Mouse (Mus musculus) stomach, embryonic 16.5 days (tissue): ENCODE measurements around the gene Nup62. TPM values are rescaled to one million over a fixed set of nuclear protein-coding genes. Genes with fewer than 3 reads are reported as not detected.

ENCODE experiments used
- ATAC-seq: fragments of 200-750 bp; cut with Nextera tagmentation; 2 replicates; pipeline ENCODE4 v1.8.0; 2017; ENCODE audit warnings: moderate number of reproducible peaks, moderate TSS enrichment; ENCODE audit not compliant: insufficient read depth, low FRiP score
- H3K27ac ChIP-seq: fragments of 300-500 bp; sonication (generic); 2 replicates; pipeline ENCODE4 v1.5.1; 2014; ENCODE audit warnings: low read length
- H3K27me3 ChIP-seq: fragments of 300-500 bp; sonication (generic); 2 replicates; pipeline ENCODE4 v1.6.1; 2014; ENCODE audit warnings: low read length, control low read depth, mixed read lengths; ENCODE audit not compliant: control insufficient read depth, insufficient read depth
- H3K36me3 ChIP-seq: fragments of 300-500 bp; sonication (generic); 2 replicates; pipeline ENCODE4 v1.6.1; 2014; ENCODE audit warnings: low read length; ENCODE audit not compliant: control insufficient read depth, insufficient read depth
- H3K4me1 ChIP-seq: fragments of 300-500 bp; sonication (generic); 2 replicates; pipeline ENCODE4 v1.6.1; 2014; ENCODE audit warnings: low read length, control low read depth, mixed read lengths; ENCODE audit not compliant: control insufficient read depth, insufficient read depth
- H3K4me2 ChIP-seq: fragments of 300-500 bp; sonication (generic); 2 replicates; pipeline ENCODE4 v1.6.1; 2014; ENCODE audit warnings: low read depth, low read length, mixed read lengths
- H3K4me3 ChIP-seq: fragments of 300-500 bp; sonication (generic); replicated peaks from 2 replicates; pipeline ENCODE4 v1.5.1; 2014; ENCODE audit warnings: mild to moderate bottlenecking, low read length
- H3K9ac ChIP-seq: fragments of 300-500 bp; sonication (generic); 2 replicates; pipeline ENCODE4 v1.6.1; 2014; ENCODE audit warnings: low read length
- H3K9me3 ChIP-seq: fragments of 300-500 bp; sonication (generic); replicated peaks from 2 replicates; pipeline ENCODE4 v1.6.1; 2016; ENCODE audit warnings: low read length, control low read depth; ENCODE audit not compliant: control insufficient read depth
- WGBS: fragments of 180-500 bp; shearing (Covaris S2); extraction: QIAGEN DNeasy Blood & Tissue Kit; methylation state at CpG from one replicate; pipeline ENCODE4 v1.1.7; 2014; 5-methylcytosine and 5-hydroxymethylcytosine counted together
- polyA plus RNA-seq: library from polyadenylated mRNA; unstranded; fragments of >200 nt; fragmentation: Nextera tagmentation; extraction: Ambion mirVana; gene quantifications from 2 replicates; pipeline ENCODE4 v1.2.1, GENCODE M21; 2015

The Nup62 gene
- polyA plus RNA-seq, 1 experiment from 2014 or later, result 73.8 TPM

DNA sequence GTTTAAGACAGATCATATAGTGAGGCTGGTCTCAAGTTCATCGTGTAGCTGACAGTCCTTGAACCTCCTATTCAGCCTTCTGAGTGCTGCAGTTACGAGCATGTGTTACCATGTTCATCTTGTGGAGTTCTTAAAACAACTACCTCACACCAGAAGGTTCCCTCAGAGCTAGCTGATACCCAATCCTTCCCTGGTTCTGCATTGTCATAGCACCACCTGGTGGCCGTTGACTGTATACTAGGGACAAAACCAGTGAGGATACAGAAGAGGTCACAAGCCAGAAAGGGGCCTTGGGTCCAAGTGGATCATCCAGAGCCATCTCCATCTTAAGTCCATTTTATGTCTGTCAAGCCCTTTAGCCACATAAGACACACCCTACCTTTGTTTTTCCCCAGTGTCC is 9.0 kb downstream of the Nup62 start:
- H3K4me1 ChIP-seq, result peaks cover 26% of the 10 kb centered on the region
- no peak overlapping the region for H3K9ac ChIP-seq

DNA sequence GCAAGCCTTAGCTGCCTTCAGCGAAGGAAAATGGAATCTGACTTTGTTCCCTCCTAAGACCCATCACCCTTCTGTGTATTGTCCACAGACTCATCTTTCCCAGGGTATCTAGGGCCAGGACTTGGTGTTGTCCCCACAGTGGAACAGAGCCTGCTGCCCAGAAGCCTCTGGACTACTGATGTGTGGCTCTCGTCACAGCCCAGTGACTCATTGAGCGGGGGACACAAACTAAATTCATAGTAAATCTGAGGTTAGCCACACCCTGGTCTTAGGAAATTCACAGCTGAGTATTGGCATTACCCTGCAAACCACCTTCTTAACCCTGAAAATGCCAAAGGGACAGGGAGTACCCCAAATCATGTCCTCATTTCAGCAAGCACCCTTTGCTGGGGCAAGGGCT is 10.9 kb downstream of the Nup62 start:
- Histone ChIP-seq H3K4me3 (no peak overlapping the region), H3K9ac (no peak overlapping the region), H3K9me3 (no peaks in the 10 kb centered on the region), H3K36me3 (peaks cover 27% of the 10 kb centered on the region), H3K4me2 (no peak overlapping the region), H3K4me1 (peaks cover 18% of the 10 kb centered on the region), H3K27ac (no peak overlapping the region), H3K27me3 (no peaks in the 10 kb centered on the region)
- WGBS, result 62% methylated on average over 3 of the region's 3 CpGs
- no peak for ATAC-seq

More for the DNA sequence above, 9.0 kb downstream of the Nup62 start:
- no peak overlapping the region for H3K4me2 ChIP-seq
- no peaks in the 10 kb centered on the region for H3K27me3 ChIP-seq
- ATAC-seq, result 0 out of 2 replicates have a peak, but pooled peaks have one; percentile 35
- H3K27ac ChIP-seq, result no peak overlapping the region
- WGBS, result 15% methylated on average over 3 of the region's 3 CpGs
- H3K4me3 ChIP-seq, result no peak overlapping the region
- H3K36me3 ChIP-seq, result peaks cover 14% of the 10 kb centered on the region
- H3K9me3 ChIP-seq, result no peaks in the 10 kb centered on the region

DNA sequence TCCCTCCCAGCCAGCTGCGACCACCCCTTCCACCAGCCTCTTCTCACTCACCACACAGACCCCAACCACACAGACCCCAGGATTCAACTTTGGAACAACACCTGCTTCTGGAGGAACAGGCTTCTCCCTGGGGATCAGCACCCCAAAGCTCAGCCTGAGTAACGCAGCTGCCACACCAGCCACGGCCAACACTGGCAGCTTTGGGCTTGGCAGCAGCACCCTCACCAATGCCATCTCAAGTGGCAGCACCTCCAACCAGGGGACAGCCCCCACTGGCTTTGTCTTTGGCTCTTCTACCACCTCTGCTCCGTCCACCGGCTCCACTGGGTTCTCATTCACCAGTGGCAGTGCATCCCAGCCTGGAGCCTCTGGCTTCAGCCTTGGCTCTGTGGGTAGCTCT is 12.8 kb downstream of the Nup62 start:
- peaks cover 9% of the 10 kb centered on the region for H3K4me1 ChIP-seq
- H3K4me3 ChIP-seq, result no peak overlapping the region
- H3K27ac ChIP-seq, result no peak overlapping the region
- no peak overlapping the region for H3K4me2 ChIP-seq
- H3K36me3 ChIP-seq, result peaks cover 27% of the 10 kb centered on the region
- H3K9me3 ChIP-seq, result no peaks in the 10 kb centered on the region
- WGBS, result 95% methylated on average over 5 of the region's 5 CpGs
- H3K27me3 ChIP-seq, result no peaks in the 10 kb centered on the region
- ATAC-seq, result no peak
- H3K9ac ChIP-seq, result no peak overlapping the region

DNA sequence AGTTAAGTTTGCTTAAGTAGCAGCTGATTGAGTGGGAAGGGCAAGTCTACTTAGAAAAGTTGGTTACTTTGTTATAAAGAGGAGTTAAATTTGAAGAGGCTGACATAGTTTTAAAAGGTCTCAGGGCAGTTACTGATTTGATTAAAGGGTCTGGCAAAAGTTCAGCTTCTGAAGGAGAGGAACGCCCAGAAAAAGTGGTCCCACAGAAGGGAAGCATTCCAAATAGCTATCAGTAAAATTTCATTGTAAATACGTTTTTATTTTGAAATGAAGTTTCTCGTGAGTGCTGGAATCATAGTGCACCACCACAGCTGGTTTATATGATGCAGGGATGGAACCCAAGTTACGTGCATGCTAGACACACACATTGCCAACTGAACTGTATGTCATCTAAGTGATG is 16.9 kb downstream of the Nup62 start:
- no peaks in the 10 kb centered on the region; the same call in 1 of the 2 replicates for H3K27me3 ChIP-seq
- H3K4me2 ChIP-seq, result no peak overlapping the region
- ATAC-seq, result no peak
- H3K27ac ChIP-seq, result no peak overlapping the region
- H3K9ac ChIP-seq, result no peak overlapping the region
- peaks cover 27% of the 10 kb centered on the region for H3K36me3 ChIP-seq
- H3K9me3 ChIP-seq, result no peaks in the 10 kb centered on the region
- peaks cover 3% of the 10 kb centered on the region for H3K4me1 ChIP-seq
- 49% methylated on average over 4 of the region's 4 CpGs for WGBS
- no peak overlapping the region for H3K4me3 ChIP-seq

GRCm38 (mm10) chr7:44835373-44836015 is 19.6 kb downstream of the Nup62 start:
- ATAC-seq, result no peak
- Histone ChIP-seq H3K9me3 (no peaks in the 10 kb centered on the region), H3K27me3 (no peaks in the 10 kb centered on the region; the same call in 1 of the 2 replicates), H3K9ac (no peak overlapping the region), H3K4me1 (peaks cover 14% of the 10 kb centered on the region), H3K4me3 (no peak overlapping the region), H3K36me3 (peaks cover 7% of the 10 kb centered on the region; the same call in 1 of the 2 replicates), H3K27ac (no peak overlapping the region), H3K4me2 (no peak overlapping the region)
- 88% methylated on average over 1 of the region's 1 CpGs for WGBS

GRCm38 (mm10) chr7:44836016-44836404 is 20.1 kb downstream of the Nup62 start:
- Histone ChIP-seq H3K4me1 (peaks cover 14% of the 10 kb centered on the region), H3K27me3 (no peaks in the 10 kb centered on the region; the same call in 1 of the 2 replicates), H3K9me3 (no peaks in the 10 kb centered on the region), H3K4me3 (no peak overlapping the region), H3K4me2 (no peak overlapping the region), H3K36me3 (peaks cover 2% of the 10 kb centered on the region; the same call in 1 of the 2 replicates), H3K9ac (no peak overlapping the region), H3K27ac (no peak overlapping the region)
- 44% methylated on average over 3 of the region's 3 CpGs for WGBS
- ATAC-seq, result no peak

DNA sequence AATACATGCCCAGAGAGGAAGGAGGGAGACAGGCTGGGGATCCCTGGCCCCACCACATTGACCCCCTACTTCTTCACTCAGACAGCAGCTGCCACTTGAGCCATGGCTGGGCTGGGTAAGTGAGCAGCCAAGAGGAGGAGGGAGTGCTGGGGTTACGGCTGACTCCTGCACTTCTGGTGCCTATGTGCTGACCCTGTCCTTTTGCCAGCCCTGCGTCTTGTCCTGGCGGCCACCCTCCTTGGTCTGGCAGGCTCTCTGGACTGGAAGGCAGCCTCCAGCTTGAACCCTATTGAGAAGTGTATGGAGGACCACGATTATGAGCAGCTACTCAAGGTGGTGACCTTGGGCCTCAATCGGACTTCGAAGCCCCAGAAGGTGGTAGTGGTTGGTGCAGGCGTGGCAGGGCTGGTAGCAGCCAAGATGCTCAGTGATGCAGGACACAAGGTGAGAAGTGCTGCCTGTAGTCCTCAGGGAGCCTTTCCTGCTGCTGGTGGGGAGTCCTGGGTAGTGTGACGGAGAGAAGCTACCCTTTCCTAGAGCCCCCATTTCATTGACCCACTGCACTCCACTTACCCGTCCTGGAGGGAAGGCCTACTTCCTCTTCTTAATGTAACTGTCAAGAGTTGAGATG is 20.6 kb downstream of the Nup62 start:
- no peak overlapping the region for H3K4me3 ChIP-seq
- H3K27me3 ChIP-seq, result no peaks in the 10 kb centered on the region; the same call in 1 of the 2 replicates
- no peak overlapping the region for H3K4me2 ChIP-seq
- no peaks in the 10 kb centered on the region for H3K36me3 ChIP-seq
- no peak for ATAC-seq
- 84% methylated on average over 9 of the region's 9 CpGs for WGBS
- H3K27ac ChIP-seq, result no peak overlapping the region
- H3K9me3 ChIP-seq, result no peaks in the 10 kb centered on the region
- H3K4me1 ChIP-seq, result peaks cover 14% of the 10 kb centered on the region
- no peak overlapping the region for H3K9ac ChIP-seq

DNA sequence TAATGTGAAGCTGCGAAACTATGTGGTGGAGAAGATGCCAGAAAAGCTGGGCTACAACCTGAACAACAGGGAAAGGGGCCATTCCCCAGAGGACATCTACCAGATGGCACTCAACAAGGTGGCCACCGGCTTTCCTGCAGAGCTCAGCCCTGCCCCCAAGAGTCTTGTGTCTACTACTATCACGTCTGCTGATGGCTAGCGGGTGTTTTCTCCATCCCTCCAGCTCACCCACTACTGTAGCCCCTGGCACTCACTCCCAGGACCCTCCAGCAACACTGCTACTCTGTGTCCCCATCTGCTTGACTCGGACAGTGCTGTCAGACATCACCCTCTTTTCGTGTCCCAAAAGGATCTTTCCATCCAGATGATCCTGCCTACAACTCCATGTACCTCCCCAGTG is 22.2 kb downstream of the Nup62 start:
- Histone ChIP-seq H3K9ac (no peak overlapping the region), H3K36me3 (0 out of 2 replicates have a peak, but pooled peaks cover 8% of the 10 kb centered on the region), H3K27me3 (no peaks in the 10 kb centered on the region; the same call in 1 of the 2 replicates), H3K4me2 (no peak overlapping the region), H3K27ac (no peak overlapping the region), H3K4me3 (no peak overlapping the region), H3K4me1 (peaks cover 14% of the 10 kb centered on the region), H3K9me3 (no peaks in the 10 kb centered on the region)
- ATAC-seq, result no peak
- 79% methylated on average over 6 of the region's 6 CpGs for WGBS

GRCm38 (mm10) chr7:44839171-44839490 is 23.2 kb downstream of the Nup62 start:
- Histone ChIP-seq H3K36me3 (0 out of 2 replicates have a peak, but pooled peaks cover 8% of the 10 kb centered on the region), H3K9me3 (no peaks in the 10 kb centered on the region), H3K4me1 (peaks cover 11% of the 10 kb centered on the region), H3K27me3 (no peaks in the 10 kb centered on the region; the same call in 1 of the 2 replicates), H3K9ac (peak overlapping the region; percentile 61), H3K4me3 (peak overlapping the region; percentile 39), H3K4me2 (peak overlapping the region; percentile 68), H3K27ac (no peak overlapping the region)
- ATAC-seq, result no peak
- 33% methylated on average over 11 of the region's 11 CpGs for WGBS
